Mouse (Mus musculus) mouse embryonic stem cell (cell line): ENCODE results near the gene Chit1.

Experiments
- in situ Hi-C, 2 experiments: fragments of 300-500 bp; cut with MboI; formaldehyde crosslinking; loops; 1 replicate in 1 of 2; 3 replicates in 1 of 2; pipeline ENCODE4 v1.14.3; 2019 to 2020; ENCODE audit warnings: low sequenced_read_pairs in 2 of 2, low pct_unique_long_range_greater_than_20kb in 1 of 2, mixed read lengths in 1 of 2; ENCODE audit not compliant: unreplicated experiment in 1 of 2

The Chit1 gene

DNA sequence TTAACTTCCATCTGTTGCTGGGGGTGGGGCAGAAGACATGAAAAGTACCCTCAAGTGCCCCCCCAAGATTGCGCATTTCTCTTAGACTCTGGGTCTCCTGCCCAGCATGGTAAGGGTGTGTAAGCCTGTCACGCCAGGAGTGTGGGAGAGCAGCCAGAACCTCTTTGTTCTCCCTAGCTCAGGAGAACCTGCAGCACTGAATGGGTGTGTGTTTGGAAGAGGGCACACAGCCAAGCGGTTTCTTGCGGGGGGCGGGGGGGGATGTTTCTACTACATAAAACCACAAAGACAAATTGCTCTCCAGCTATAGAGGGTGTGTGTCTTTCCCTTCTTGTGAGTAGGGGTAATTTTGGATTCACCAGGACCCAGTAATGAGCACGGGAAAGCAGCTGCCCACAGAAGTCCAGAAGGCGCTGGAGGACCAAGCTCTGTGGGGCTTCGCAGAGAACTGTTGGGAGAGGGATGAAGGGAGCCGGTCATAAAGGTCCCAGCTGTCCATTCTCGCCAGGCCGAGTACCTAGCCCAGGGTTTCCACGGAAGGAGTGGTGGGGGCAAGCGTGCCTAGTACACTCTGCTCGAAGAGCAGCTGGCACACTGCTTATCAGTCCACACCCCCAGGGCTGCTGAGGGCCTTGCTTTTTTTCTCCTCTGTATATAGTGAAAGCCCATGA lies 14.6 kb upstream of the Chit1 start:
- in situ Hi-C loops = no loop called here

DNA sequence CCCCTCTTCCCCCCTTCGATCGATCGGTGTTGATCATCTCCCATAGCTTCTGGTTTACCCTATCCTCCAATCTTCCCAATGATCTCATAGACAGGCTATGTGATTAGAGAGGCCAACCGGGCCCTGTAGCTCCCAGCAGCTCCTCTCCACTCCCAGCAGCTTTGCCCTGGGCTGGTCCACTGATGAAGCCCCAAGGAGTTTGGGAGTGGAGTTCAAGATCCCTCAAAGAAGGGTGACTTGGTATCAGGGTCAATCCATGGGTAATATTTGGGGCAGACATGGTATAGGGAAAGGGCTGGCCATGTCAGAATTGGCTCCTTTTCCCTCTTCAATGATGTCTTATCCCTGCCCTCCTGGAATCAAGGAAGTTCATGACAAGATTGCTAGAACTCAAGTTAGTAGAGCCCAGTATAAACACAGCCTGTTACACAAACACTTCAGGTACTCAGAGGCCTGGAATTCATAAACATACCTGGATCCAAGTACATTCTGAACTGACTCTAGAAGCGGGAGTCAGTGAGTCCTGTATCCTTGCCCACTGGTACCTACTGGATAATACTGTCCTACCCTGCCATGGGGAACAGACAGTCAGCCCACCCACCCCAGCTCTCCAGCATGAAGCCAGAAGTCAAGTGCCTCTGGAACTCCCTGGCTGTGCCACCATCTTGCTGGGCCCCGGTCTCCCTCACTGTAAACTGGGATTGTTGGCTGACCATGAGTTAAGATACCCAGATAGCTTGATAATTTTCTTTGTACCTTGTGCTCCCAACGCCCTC lies 13.8 kb upstream of the Chit1 start:
- in situ Hi-C loops = no loop called here

DNA sequence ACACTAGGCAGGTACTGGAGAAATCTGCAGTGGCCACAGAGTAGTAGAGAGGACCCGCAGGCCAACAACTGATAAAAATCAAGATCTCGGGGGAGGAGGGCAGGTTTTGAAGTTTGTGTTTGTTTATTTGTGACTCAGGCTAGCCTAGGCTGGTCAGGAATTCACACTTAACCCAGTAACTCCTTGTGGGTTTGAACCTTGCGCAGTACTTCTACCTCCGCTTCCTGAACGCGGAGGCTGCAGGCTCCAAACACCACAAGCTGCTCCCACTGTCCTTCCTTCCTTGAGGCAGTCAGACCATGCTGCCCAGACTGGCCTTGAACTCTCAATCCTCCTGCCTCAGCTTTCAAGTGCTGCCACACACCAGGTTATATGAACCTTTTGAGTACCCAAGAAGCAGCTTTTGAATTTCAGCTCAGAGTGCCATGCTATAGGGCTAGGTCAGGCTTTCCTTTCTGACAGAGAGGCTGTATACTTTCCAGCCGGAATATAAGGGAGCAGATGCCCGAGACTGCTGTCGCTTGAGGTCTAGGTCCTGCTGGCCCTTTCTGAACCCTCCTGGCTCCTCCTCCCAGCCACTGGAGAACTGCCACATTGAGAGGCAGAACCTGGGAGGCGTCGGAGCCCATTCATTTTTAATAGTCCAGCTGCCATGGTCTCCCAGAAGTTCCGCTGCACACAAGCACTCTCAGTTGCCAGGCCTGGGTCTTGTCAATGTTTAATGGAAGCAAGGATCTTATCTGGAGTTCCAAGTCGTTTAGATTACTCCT lies 12.9 kb upstream of the Chit1 start:
- in situ Hi-C loops = no loop called here

DNA sequence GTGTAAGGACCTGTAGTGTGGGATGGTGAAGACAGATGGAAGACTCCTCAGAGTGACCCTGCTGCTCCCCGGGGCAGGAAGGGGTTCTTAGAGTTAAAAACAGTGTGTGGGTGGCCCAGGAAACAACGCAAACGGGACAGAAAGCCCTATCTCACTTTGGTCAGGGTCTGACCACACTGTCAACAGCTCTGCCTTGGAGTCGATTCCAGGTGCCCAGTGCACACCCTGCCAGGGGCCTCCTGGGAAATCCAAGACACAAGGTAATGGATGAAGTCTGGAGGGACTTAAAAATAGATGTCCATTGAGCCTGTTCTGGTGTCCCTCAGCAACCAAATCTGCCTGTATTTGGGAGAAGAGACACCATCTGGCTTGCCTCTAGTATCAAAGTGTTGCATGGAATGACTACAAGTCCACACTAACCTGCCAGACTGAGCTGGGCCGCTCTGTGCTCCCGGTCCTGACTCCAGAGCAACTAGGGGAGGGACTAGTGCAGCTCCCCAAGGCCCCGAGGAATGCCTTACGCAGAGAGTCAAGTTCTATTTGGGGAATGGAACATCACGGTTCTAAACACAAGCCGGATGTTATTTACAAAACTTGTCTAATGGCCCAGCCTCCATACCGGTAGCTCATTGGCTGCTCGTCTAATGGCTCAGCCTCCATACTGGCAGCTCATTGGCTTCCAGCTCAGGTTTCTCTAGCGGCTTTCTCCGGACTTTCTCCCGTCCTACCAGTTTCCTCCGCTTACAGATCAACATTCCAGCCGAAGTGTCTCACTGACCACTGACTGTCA lies 12.1 kb upstream of the Chit1 start:
- in situ Hi-C loops = no loop called here

DNA sequence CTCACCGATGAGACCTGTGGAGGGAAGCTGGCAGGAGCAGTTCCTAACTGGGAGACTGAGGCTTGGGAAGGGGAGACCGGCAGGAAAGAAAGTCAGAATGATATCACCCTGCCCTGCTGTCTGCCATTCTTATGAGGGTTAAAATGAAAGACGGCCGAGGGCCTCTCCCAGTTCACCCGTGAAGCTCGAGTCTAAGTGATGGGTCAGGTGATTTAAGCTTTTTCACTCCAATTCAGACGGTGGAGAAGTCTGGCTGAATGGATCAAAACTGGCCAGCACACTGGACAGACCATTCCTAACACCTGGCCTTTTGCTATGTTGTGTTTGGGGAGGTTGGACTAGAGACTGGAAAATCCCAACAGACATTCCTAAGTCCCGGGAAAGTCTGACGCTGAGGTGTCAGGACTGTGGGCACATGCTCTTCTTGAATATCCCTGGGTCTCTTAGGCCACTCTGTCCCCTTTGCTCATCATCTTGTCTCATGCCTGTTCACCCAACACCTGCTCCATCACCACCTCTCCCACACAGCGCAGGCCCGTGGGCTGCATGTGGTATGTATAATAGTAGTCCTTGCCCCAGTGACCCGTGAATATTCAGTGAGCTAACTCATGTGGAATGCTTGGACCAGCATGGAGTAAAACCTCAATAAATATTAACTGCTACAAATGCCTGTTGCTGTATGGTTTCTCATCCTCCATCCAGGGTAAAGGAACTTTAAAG lies 11.4 kb upstream of the Chit1 start:
- in situ Hi-C loops = loop anchor here in 1 of 2 experiments (5.0 kb wide), 1 partner anchor 37 kb away; no protein-coding TSS in a partner anchor

DNA sequence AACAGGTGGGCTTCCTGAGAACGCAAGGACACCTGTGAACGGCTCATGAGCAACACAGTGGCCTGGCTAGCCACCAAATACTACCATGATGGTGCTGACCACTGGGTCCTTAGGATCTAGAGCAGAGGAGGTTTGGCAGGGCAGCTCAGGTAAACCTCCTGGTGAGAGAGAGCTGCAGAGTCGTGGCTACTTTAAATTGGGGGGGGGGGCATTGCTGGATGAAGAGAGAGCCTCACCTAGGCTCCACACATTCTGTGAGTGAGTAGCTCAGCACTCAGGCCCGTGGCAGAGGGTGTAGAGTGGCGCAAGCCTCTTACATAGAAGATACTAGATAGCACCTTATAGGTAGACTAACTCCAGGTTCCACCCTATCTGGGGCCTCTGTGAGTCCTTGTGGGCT lies 10.6 kb upstream of the Chit1 start:
- in situ Hi-C loops = loop anchor here in 1 of 2 experiments (5.0 kb wide), 1 partner anchor 38 kb away; no protein-coding TSS in a partner anchor

DNA sequence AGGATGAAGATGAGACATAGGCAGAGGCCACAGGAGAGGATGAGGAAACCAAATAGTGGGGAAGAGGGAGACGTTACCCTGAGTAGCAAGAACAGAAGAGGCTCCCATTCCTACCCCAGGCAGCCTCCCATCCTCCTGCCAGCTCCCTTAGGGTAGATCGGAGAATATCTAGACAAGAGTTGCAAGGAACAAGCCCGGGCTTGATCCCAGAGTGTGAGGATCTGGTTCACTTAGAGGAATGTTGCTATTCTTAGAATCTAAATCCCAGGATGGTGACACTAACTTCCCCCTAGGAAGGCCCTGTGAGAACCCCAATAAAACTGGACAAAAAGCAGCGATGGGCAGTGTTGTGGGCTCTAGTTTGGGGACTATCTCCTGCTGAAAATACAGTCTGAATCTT lies 10.1 kb upstream of the Chit1 start:
- in situ Hi-C loops = loop anchor here in 1 of 2 experiments (5.0 kb wide), 1 partner anchor 39 kb away; no protein-coding TSS in a partner anchor

DNA sequence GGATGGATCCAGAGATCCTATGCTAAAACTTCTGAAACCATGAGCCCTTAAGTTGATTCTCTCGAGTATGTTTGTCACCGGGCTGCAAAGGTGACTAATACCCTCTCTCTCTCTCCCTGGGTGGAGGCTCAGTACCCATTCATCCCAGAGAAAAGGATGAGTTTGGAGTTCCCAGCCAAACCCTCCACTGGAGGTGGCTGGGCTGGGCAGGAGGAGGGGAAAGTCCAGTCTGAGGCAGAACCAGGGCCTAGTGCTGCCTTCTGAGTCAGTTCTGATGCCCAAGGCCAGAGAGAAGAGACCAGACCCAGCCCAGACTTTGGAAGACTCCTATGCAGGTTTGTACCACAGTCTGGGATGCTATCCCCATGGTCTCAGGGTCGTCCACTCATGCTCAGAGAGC lies 9.4 kb upstream of the Chit1 start:
- in situ Hi-C loops = loop anchor here in 1 of 2 experiments (5.0 kb wide), 1 partner anchor 39 kb away; no protein-coding TSS in a partner anchor

DNA sequence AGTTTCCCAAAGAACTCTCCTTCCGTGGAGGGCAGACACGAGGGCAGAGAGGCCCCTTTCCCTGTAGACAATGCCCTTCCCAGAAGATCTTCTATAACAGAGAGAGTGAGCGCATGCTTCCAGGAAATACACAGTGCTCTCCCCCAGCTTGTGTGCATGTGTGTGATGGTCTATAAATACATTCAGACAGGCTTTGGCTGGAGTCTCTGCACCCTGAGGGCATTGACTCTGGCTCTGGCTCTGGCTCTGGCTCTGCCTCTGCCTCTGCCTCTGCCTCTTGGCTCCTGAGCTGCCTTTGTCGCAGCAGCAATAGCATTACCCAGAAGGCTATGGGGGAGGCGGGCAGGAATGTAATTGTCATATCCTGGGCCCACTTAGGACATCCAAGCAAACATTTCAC lies 7.2 kb upstream of the Chit1 start:
- in situ Hi-C loops = loop anchor here in 1 of 2 experiments (5.0 kb wide), 1 partner anchor 42 kb away; no protein-coding TSS in a partner anchor

DNA sequence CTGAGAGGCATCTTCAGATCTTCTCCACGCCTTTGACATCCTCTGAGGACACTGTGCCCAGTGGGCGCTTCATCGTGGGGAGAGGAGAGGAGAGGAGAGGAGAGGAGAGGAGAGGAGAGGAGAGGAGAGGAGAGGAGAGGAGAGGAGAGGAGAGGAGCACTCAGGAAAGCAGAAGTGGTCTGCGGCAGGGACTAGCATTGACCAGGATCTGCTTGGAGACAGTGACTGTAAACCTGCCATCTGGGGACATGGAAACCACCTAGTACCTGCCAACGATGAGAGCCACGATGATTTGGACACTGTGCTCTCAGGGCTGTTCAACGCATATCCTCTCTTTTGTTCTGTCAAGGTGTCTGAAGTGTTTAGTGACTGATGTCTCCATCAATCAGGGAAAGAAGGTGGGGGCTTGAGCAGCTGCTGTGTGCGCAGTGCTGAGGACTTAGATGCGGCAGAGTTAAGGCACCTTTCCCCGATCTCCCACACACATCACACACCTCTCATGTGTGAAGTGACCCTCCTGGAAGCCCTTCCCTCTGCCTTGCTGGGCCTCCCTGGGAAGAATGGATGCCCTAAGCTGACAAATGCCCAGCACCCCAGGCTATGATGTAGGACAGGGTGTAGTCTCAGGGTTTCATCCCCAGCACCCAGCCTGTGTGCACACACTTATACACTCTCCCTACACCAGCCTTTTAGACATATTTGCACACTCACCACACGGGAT lies 5.8 kb upstream of the Chit1 start:
- in situ Hi-C loops = loop anchor here in 1 of 2 experiments (5.0 kb wide), 1 partner anchor 48 kb away; no protein-coding TSS in a partner anchor

DNA sequence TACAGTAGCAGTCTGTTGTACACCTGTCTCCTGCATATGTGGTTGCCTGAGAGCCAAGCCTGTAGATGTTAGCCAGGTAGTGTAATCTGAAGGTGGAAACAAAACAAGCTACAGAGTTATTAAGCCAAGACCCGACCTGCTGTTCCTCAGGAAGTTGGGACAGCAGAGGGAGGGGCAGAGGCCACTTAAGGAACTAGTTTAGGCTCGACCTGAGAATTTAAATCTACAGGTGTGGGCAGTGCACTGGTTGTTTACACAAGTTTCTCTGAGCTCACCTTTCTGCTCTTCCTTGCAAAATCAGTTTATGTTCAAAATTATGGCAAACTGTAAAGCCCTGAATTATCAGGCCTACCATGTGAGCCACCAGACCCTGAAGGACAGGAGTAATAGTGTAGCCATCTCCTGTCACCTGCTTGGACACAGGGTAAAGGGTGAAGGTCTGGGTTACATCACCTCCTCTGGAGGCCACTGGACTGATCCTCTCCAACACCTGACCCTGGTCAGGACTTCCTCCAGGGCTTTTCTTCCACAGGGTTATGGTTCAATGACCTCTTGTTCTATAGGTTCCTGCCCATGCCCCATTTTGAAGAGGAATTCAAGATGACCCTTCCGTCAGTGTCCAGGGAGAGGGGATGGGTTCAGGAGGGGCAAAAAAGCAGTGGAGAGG lies 5.1 kb upstream of the Chit1 start:
- in situ Hi-C loops = loop anchor here in 1 of 2 experiments (5.0 kb wide), 1 partner anchor 49 kb away; no protein-coding TSS in a partner anchor

DNA sequence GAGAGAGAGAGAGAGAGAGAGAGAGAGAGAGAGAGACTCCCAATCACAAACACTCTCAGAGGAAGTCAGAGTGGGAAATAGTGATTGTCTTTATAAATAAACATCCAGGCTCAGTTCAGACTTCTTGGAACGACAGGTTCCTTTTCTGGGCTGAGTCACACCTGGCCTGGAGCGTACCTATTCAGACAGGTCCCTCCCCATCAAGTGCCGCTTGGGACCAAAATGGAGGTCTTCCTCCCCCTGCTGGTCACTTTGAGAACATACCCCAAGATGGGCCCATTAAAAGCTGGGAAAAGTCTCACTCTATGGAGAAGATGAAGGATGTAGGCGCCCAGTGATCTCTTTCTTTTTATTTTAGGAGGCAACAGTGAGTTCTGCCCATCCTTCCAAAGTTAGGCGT lies 4.3 kb upstream of the Chit1 start:
- in situ Hi-C loops = loop anchor here in 1 of 2 experiments (5.0 kb wide), 1 partner anchor 49 kb away; no protein-coding TSS in a partner anchor

DNA sequence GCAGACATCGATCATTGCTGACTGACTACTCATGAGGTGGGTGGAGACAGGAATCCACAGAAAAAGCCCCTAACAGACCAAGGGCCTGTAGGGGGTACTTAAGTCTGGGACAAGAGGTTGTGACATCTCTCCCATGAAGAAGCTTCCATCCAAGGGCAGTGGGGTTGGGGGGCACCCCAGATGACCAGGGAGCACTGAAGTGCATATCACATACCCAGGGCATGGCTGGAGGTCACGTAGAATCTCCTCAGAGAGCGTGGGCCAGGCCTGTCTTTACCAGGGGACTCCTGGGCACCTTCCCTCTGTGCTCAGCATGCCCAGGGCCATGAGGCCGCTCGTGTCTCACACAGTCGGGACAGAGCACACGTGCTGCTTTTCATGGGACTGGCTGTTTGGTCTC lies 3.3 kb upstream of the Chit1 start:
- in situ Hi-C loops = loop anchor here in 1 of 2 experiments (5.0 kb wide), 1 partner anchor 50 kb away; no protein-coding TSS in a partner anchor

DNA sequence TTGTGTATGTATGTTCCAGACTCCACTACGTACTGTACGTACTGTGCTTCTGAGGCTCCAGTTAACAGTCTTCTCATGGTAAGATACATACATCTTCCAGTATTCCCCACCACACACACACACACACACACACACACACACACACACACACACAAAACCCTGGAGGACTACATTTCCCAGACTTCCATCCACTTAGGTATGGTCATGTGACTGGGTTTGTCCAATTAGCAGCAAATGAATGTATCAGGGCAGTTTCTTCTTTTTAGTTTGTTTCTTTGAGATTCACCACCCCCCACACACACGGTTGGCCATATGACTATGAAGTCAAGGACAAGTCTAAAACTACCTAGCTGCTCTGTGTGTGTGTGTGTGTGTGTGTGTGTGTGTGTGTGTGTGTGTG lies 1.0 kb upstream of the Chit1 start:
- in situ Hi-C loops = no loop called here

DNA sequence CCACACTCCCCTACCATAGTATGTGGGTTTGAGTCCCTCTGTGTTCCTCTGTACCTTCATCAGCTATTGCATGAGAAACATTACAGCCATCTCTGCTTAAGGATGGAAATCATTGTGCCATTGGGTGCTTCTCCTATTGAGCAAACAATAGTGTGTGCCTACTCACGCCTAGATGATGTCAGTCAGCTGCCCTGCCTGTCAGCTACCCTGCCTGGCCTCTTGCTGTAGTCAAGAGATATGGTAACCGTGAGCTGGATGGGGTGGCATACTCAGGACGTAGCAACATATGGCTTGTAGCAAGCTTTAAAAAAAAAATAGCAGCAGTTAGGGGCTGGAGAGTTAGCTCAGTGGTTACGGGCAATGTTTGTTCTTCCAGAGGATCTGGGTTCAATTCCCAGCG lies 593 bp upstream of the Chit1 start:
- in situ Hi-C loops = no loop called here

DNA sequence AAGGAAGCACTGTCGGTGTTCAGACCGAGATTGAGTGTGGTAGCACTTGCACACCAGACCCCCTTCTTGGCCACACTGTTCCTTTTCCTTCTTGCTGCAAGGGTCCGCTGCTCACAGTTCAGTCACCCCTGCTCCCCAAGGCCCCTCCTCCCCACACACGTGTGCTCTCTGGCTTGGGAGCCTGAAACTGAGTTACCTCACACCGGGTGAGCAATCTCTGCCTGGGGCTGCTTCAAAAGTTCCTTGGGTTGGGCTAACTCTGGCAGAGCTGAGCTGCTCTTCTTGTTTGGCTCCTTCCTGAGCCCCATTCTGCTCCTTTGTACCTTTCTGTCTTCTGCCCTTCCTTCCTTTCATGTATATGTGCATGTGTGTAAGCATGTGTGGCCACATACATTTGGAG lies 2.5 kb downstream of the Chit1 start:
- in situ Hi-C loops = no loop called here
